Comparison of ENCODE assay signal across 8 mouse cellular contexts in genomic region chr2:137977767-137978166, GRCm38 (mm10).
DNase-seq lines count a peak whose midpoint lies in the region; ATAC-seq and TF ChIP-seq lines count a peak whose summit lies in the region.

No protein-coding gene starts in this region.

- H3K27ac ChIP-seq in heart, adult 2 months = no peak overlapping the region
- H3K27ac ChIP-seq in ES-E14 (ENCODE audit: insufficient read depth, low read depth, low read length, poor library complexity, severe bottlenecking) = no peak overlapping the region
- H3K27ac ChIP-seq in cortical plate, adult 2 months (ENCODE audit: insufficient read depth, low read length) = no peak overlapping the region
- no peak overlapping the region for H3K27ac ChIP-seq in limb, embryonic 12.5 days

- TF ChIP-seq POLR2A in heart, adult 2 months (IDR thresholded peaks at IDR 0.05; ENCODE audit: insufficient read depth, low read depth, low read length) = no peak
- TF ChIP-seq POLR2A in cortical plate, adult 2 months (IDR thresholded peaks at IDR 0.05; ENCODE audit: extremely low read depth, insufficient read depth, low read length) = no peak

- no peak overlapping the region for H3K4me3 ChIP-seq in heart, adult 2 months
- no peak overlapping the region for H3K4me3 ChIP-seq in ES-E14 (ENCODE audit: insufficient read depth in 1 of 2, low read depth in 1 of 2, low read length in 2 of 2, poor library complexity in 1 of 2, severe bottlenecking in 1 of 2)
- no peak overlapping the region for H3K4me3 ChIP-seq in cortical plate, adult 2 months (ENCODE audit: insufficient read depth, low read length)
- no peak overlapping the region for H3K4me3 ChIP-seq in limb, embryonic 12.5 days (replicated peaks)

- no peak overlapping the region for H3K4me2 ChIP-seq in limb, embryonic 12.5 days

- TF ChIP-seq CTCF in heart, adult 2 months (IDR thresholded peaks at IDR 0.05) = peak; percentile 61
- TF ChIP-seq CTCF in cortical plate, adult 2 months (IDR thresholded peaks at IDR 0.05; ENCODE audit: extremely low read depth, insufficient read depth, low read length) = peak; percentile 20; the same call in 1 of the 2 replicates

- 41% methylated on average over 4 of the region's 4 CpGs for WGBS in heart, adult 2 months
- WGBS in limb, embryonic 12.5 days = 53% methylated on average over 4 of the region's 4 CpGs

- H3K79me2 ChIP-seq in heart, adult 2 months (replicated peaks; ENCODE audit: control insufficient read depth, insufficient read depth, low read length) = no peaks in the 10 kb centered on the region

- TF ChIP-seq EP300 in heart, adult 2 months (IDR thresholded peaks at IDR 0.05; ENCODE audit: insufficient read depth, low read depth, low read length) = no peak

- H3K27me3 ChIP-seq in heart, adult 2 months (ENCODE audit: control insufficient read depth, insufficient read depth, low read length) = no peaks in the 10 kb centered on the region
- H3K27me3 ChIP-seq in limb, embryonic 12.5 days = no peaks in the 10 kb centered on the region

- no peaks in the 10 kb centered on the region for H3K36me3 ChIP-seq in heart, adult 2 months (ENCODE audit: control insufficient read depth, insufficient read depth, low read length)
- no peaks in the 10 kb centered on the region for H3K36me3 ChIP-seq in ES-E14 (ENCODE audit: control insufficient read depth, insufficient read depth, low read length, poor library complexity, severe bottlenecking)
- no peaks in the 10 kb centered on the region for H3K36me3 ChIP-seq in limb, embryonic 12.5 days

- peak; percentile 71; the same call in 1 of the 2 replicates for ATAC-seq in limb, embryonic 12.5 days (ENCODE audit: insufficient number of reproducible peaks, insufficient read depth, low FRiP score, low TSS enrichment, low read depth)

- DNase-seq in heart, adult 2 months = no peak
- DNase-seq in heart, adult 8-10 months (ENCODE audit: low spot score) = no peak
- DNase-seq in ES-E14 (ENCODE audit: low read depth, low spot score) = no peak
- no peak for DNase-seq in urinary bladder, postnatal 36 days (ENCODE audit: low spot score in 2 of 2)
- no peak for DNase-seq in testis, postnatal 14 days (ENCODE audit: low spot score)
- DNase-seq in adrenal gland, adult 8-10 months = no peak

- H3K9me3 ChIP-seq in ES-E14 (ENCODE audit: control insufficient read depth, insufficient read depth, low read depth, low read length) = no peaks in the 10 kb centered on the region
- H3K9me3 ChIP-seq in limb, embryonic 12.5 days = no peaks in the 10 kb centered on the region

- in situ Hi-C loops in ES-E14 (cut with MboI; ENCODE audit: low sequenced_read_pairs in 2 of 2, unreplicated experiment in 2 of 2) = no loop called here

- no peaks in the 10 kb centered on the region for H3K4me1 ChIP-seq in heart, adult 2 months (ENCODE audit: control insufficient read depth, insufficient read depth, low read length)
- no peaks in the 10 kb centered on the region for H3K4me1 ChIP-seq in ES-E14 (ENCODE audit: control insufficient read depth in 2 of 2, insufficient read depth in 2 of 2, low read length in 2 of 2, poor library complexity in 1 of 2)
- H3K4me1 ChIP-seq in cortical plate, adult 2 months (ENCODE audit: control insufficient read depth, insufficient read depth, low read length) = no peaks in the 10 kb centered on the region; the same call in 1 of the 2 replicates
- no peaks in the 10 kb centered on the region for H3K4me1 ChIP-seq in limb, embryonic 12.5 days (replicated peaks)

- H3K9ac ChIP-seq in heart, adult 2 months (ENCODE audit: low read depth, low read length) = no peak overlapping the region
- no peak overlapping the region for H3K9ac ChIP-seq in ES-E14 (ENCODE audit: insufficient read depth, low read depth, low read length, poor library complexity, severe bottlenecking)
- no peak overlapping the region for H3K9ac ChIP-seq in limb, embryonic 12.5 days (replicated peaks)

- intact Hi-C loops in heart, adult 2 months (cut with DNase I) = no loop called here

TF ChIP-seq in ES-E14, 5 proteins besides CTCF, POLR2A, EP300 and RAD21:
- TF ChIP-seq ZNF384 (IDR thresholded peaks at IDR 0.05; ENCODE audit: low read depth, low read length) (0 out of 2 replicates have a peak, but pooled peaks have one; percentile 27), HCFC1 (IDR thresholded peaks at IDR 0.05; ENCODE audit: borderline replicate concordance, insufficient read depth, low read length) (no peak)
